Mouse (Mus musculus): ENCODE measurements around the gene Tex26.

Gene Tex26

GRCm38 (mm10) chr5:149488360-149489021 is 49.0 kb downstream of the Tex26 start:
- CTCF ChIA-PET: no interaction called here

GRCm38 (mm10) chr5:149489136-149489535 is 49.7 kb downstream of the Tex26 start:
- CTCF ChIA-PET: no interaction called here

GRCm38 (mm10) chr5:149490275-149490674 is 50.8 kb downstream of the Tex26 start:
- CTCF ChIA-PET: no interaction called here

- CTCF ChIA-PET: no interaction called here
Measured at GRCm38 (mm10) chr5:149495655-149496054, 56.2 kb downstream of the Tex26 start.

- CTCF ChIA-PET: no interaction called here
Measured at GRCm38 (mm10) chr5:149496401-149497066, 57.1 kb downstream of the Tex26 start.

- CTCF ChIA-PET: no interaction called here
Measured at GRCm38 (mm10) chr5:149499936-149500335, 60.5 kb downstream of the Tex26 start.

- CTCF ChIA-PET: no interaction called here
Measured at GRCm38 (mm10) chr5:149503423-149504175, 64.1 kb downstream of the Tex26 start.

GRCm38 (mm10) chr5:149504985-149505384 is 65.5 kb downstream of the Tex26 start:
- CTCF ChIA-PET: no interaction called here

- CTCF ChIA-PET: no interaction called here
Measured at GRCm38 (mm10) chr5:149506033-149506432, 66.6 kb downstream of the Tex26 start.

GRCm38 (mm10) chr5:149508094-149509029 is 68.9 kb downstream of the Tex26 start:
- CTCF ChIA-PET: interaction anchor here (0.6 kb wide), 1 partner anchor 93 kb away, joined by 3 read pairs; no protein-coding TSS in a partner anchor

GRCm38 (mm10) chr5:149510323-149510722 is 70.9 kb downstream of the Tex26 start:
- CTCF ChIA-PET: no interaction called here

- CTCF ChIA-PET: no interaction called here
Measured at GRCm38 (mm10) chr5:149512695-149513094, 73.2 kb downstream of the Tex26 start.

- CTCF ChIA-PET: no interaction called here
Measured at GRCm38 (mm10) chr5:149513438-149514086, 74.1 kb downstream of the Tex26 start.

- CTCF ChIA-PET: no interaction called here
Measured at GRCm38 (mm10) chr5:149514087-149514671, 74.7 kb downstream of the Tex26 start.

GRCm38 (mm10) chr5:149514890-149515289 is 75.4 kb downstream of the Tex26 start:
- CTCF ChIA-PET: interaction anchor here (0.8 kb wide), 1 partner anchor 1046 kb away, joined by 12 read pairs; no protein-coding TSS in a partner anchor

GRCm38 (mm10) chr5:149517116-149517515 is 77.7 kb downstream of the Tex26 start:
- CTCF ChIA-PET: no interaction called here
